Mouse (Mus musculus) testis, adult 2 months (tissue): Measurements from ENCODE around the gene Lrfn3.
A peak's percentile ranks its signal among the peaks of the same experiment; 100 is the strongest.

Experiments used
- CTCF ChIP-seq: fragments of 200-500 bp; IDR thresholded peaks from 2 replicates; pipeline ENCODE4 v1.5.1; 2012; ENCODE audit warnings: low read depth, mild to moderate bottlenecking, inconsistent platforms, low read length, moderate library complexity; ENCODE audit not compliant: control insufficient read depth, insufficient read depth, insufficient replicate concordance
- POLR2A ChIP-seq: fragments of 200-500 bp; IDR thresholded peaks from 2 replicates; pipeline ENCODE4 v1.6.1; 2012; ENCODE audit warnings: low read depth, mild to moderate bottlenecking, inconsistent platforms, low read length, moderate library complexity; ENCODE audit not compliant: control insufficient read depth

DNA sequence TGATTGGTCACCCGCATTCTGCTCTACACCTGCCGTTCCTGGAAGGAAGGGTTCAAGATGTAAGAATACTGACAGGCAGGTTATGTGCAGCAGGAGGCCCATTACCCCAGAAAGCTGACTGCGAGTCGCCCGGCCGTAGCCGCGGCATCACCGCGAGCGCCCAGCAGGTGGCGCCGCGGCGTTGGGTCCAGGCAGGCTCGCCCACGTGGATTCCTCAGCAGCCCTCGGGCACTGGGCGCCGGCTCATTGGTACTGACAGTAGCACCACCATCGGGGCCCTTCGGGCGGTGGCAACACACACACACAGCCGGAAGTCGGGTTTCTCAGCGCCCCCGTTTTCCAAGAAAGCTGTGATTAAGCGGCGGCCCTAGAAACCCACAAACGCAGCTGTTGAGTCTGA is 14.7 kb downstream of the Lrfn3 start:
- TF ChIP-seq CTCF (peak; percentile 88), POLR2A (no peak)
